Mouse (Mus musculus) embryonic facial prominence, embryonic 13.5 days (tissue): Measurements from ENCODE around the gene Asap2. TPM values are rescaled to one million over a fixed set of nuclear protein-coding genes. Genes with fewer than 3 reads are reported as not detected.

Experiments
- ATAC-seq: fragments of 200-750 bp; cut with Nextera tagmentation; 2 replicates; pipeline ENCODE4 v1.8.0; 2017; ENCODE audit warnings: low read depth; ENCODE audit not compliant: insufficient number of reproducible peaks, insufficient read depth, low FRiP score, low TSS enrichment
- H3K27ac ChIP-seq: fragments of 300-500 bp; sonication (generic); 2 replicates; pipeline ENCODE4 v1.5.1; 2015; ENCODE audit warnings: moderate library complexity, mild to moderate bottlenecking, inconsistent platforms
- H3K27me3 ChIP-seq: fragments of 300-500 bp; sonication (generic); 2 replicates; pipeline ENCODE4 v1.6.1; 2015; ENCODE audit warnings: mild to moderate bottlenecking, inconsistent platforms
- H3K36me3 ChIP-seq: fragments of 300-500 bp; sonication (generic); 2 replicates; pipeline ENCODE4 v1.6.1; 2015; ENCODE audit warnings: mild to moderate bottlenecking, inconsistent platforms
- H3K4me1 ChIP-seq: fragments of 300-500 bp; sonication (generic); 2 replicates; pipeline ENCODE4 v1.6.1; 2015; ENCODE audit warnings: inconsistent platforms
- H3K4me2 ChIP-seq: fragments of 300-500 bp; sonication (generic); 2 replicates; pipeline ENCODE4 v1.6.1; 2015; ENCODE audit warnings: moderate library complexity, mild to moderate bottlenecking, inconsistent platforms
- H3K4me3 ChIP-seq: fragments of 300-500 bp; sonication (generic); 2 replicates; pipeline ENCODE4 v1.5.1; 2015; ENCODE audit warnings: mild to moderate bottlenecking, inconsistent platforms
- H3K9ac ChIP-seq: fragments of 300-500 bp; sonication (generic); 2 replicates; pipeline ENCODE4 v1.6.1; 2015; ENCODE audit warnings: mild to moderate bottlenecking, inconsistent platforms
- H3K9me3 ChIP-seq: fragments of 300-500 bp; sonication (generic); 2 replicates; pipeline ENCODE4 v1.6.1; 2016; ENCODE audit warnings: inconsistent platforms
- WGBS: fragments of 180-500 bp; shearing (Covaris S2); methylation state at CpG from one replicate; pipeline ENCODE4 v1.1.7; 2015; ENCODE audit warnings: mixed read lengths; 5-methylcytosine and 5-hydroxymethylcytosine counted together
- polyA plus RNA-seq: library from polyadenylated mRNA; unstranded; fragments of >200 nt; fragmentation: Nextera tagmentation; extraction: Ambion mirVana; gene quantifications from 2 replicates; pipeline ENCODE4 v1.2.1, GENCODE M21; 2015

The Asap2 gene
- polyA plus RNA-seq, 1 experiment from 2014 or later = 10.8 TPM

DNA sequence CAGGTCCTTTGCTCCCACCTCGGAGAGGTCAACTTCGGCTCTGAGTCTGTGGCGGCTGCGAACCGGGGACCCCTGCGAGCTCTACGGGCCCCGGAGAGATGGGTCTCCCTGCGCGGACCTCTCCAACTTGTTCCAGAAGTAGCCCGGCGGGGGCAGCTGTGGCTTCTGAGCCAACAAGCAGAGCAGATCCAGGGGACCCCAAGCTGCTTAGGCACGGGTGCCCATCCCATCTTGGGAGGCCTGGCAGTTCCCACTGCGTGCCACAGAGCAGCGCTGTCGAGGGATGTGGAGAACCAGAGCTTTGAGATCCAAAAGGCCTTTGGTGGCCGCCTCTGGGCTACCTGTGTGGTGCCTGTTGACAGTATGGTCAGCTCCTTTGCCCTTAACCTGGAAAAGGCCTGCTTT, 122.2 kb downstream of the Asap2 start:
- Histone ChIP-seq H3K27me3 (no peaks in the 10 kb centered on the region), H3K9ac (peak overlapping the region; percentile 87), H3K4me3 (peak overlapping the region; percentile 77), H3K9me3 (no peaks in the 10 kb centered on the region), H3K36me3 (no peaks in the 10 kb centered on the region), H3K27ac (peak overlapping the region; percentile 83), H3K4me2 (peak overlapping the region; percentile 78), H3K4me1 (no peaks in the 10 kb centered on the region)
- ATAC-seq = 0 out of 2 replicates have a peak, but pooled peaks have one; percentile 71
- WGBS = under 1% methylated on average over 17 of the region's 17 CpGs

DNA sequence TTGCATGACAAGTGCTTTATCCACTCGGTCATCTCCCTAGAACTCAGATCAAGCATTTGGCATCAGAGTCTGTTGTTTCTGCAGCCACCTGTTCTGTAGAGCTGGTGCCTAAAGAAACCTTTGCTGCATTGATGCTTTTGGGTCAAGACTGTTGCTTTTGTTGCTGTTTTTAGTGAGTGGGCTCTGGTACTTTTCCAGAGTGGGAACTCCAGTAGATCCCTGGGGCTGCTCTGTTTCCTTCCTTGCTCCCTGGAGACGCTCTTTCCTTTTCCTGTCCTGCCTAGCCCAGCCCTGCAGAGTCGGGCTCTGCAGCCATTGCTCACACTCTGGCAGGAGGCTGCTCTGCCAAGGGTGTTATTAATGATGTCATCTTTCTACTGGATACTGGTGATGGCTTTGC, 129.2 kb downstream of the Asap2 start:
- Histone ChIP-seq H3K4me3 (no peak overlapping the region), H3K36me3 (no peaks in the 10 kb centered on the region), H3K9ac (no peak overlapping the region), H3K4me2 (no peak overlapping the region), H3K27me3 (no peaks in the 10 kb centered on the region), H3K9me3 (no peaks in the 10 kb centered on the region), H3K4me1 (peaks cover 7% of the 10 kb centered on the region), H3K27ac (no peak overlapping the region)
- ATAC-seq = no peak
- 61% methylated on average over 3 of the region's 3 CpGs for WGBS

DNA sequence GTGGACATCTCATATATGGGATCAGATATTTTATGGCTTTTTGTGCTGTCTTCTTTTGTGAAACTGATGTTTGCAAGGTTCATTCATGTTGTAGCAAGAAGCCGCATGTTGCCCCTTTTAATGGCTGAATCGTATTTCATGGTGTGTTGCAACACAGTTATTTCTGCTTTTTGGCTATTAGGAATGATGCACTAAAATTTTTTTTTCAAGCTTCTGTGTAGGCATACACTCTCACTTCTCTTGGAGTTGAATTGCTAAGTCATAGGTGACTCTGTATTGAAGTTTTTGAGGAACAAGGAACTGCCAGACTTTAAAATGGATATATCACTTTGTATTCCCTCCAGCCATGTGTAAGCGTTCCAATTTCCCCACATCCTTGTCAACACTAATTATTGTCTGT, 132.6 kb downstream of the Asap2 start:
- Histone ChIP-seq H3K9me3 (no peaks in the 10 kb centered on the region), H3K36me3 (no peaks in the 10 kb centered on the region), H3K27ac (no peak overlapping the region), H3K4me3 (no peak overlapping the region), H3K27me3 (no peaks in the 10 kb centered on the region), H3K4me2 (no peak overlapping the region), H3K4me1 (peaks cover 29% of the 10 kb centered on the region), H3K9ac (no peak overlapping the region)
- ATAC-seq = no peak
- WGBS = 57% methylated on average over 3 of the region's 3 CpGs

DNA sequence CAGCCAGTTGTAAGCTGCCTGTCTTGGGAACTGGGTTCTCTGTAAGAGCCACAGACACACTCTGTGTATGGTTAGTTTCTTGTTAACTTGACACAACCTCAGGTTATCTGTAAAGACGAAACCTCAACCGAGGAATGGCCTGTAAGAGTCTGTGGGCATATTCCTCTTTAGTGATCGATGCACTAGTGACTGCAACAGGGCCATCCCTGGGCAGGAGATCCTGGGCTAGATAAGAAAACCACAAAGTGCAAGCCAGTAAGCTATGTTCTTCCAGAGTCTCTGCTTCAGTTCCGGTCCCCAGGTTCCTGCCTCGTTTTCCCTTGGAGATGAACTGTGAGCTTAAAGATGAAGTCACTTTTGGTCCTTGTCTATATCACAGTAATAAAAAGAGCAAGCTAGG, 133.4 kb downstream of the Asap2 start:
- H3K4me1 ChIP-seq = peaks cover 29% of the 10 kb centered on the region
- no peak overlapping the region for H3K27ac ChIP-seq
- no peaks in the 10 kb centered on the region for H3K36me3 ChIP-seq
- H3K9me3 ChIP-seq = no peaks in the 10 kb centered on the region
- no peak overlapping the region for H3K4me2 ChIP-seq
- H3K9ac ChIP-seq = no peak overlapping the region
- no peak for ATAC-seq
- no peak overlapping the region for H3K4me3 ChIP-seq
- 69% methylated on average over 5 of the region's 5 CpGs for WGBS
- no peaks in the 10 kb centered on the region for H3K27me3 ChIP-seq

DNA sequence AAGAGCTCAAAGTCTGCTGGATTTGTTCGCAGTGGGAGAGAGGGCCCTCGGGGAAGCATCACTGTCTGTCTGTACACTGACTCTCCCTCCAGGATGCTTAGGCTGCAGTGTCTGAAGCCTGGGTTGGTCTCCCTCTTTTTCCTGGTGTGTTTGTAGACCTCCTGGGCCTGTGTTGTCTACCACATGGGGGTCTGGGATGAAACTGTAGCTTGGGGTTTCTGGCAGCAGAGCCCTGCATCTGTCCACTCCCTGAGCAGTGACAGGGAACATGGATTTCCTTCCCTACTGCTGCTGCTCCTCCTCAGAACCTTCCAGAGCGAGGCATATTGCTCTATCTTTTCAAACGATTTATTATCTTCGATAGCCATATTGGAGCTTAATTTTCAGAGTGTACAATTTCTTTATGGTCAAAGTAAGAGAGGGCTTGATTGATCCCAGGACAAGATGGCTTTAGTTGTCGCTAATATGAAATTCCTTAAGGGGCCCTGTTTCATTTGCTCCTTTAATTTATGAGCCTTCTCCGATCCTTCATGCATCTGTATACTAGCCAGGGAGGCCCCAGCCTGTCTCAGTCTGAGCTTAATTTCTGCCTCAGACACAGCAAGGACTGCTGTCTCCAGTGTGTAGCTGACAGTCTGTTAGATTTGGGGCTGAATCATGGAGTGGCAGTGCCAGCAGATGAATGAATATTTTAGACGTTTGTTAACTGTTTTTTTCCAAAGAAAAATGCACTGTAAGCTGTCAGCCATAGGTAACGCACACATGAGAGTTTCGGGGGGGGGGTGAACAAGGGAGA, 135.6 kb downstream of the Asap2 start:
- Histone ChIP-seq H3K4me3 (no peak overlapping the region), H3K36me3 (no peaks in the 10 kb centered on the region), H3K4me1 (peaks cover 31% of the 10 kb centered on the region), H3K27me3 (no peaks in the 10 kb centered on the region), H3K9ac (peak overlapping the region; percentile 36; the same call in 1 of the 2 replicates), H3K4me2 (no peak overlapping the region), H3K9me3 (no peaks in the 10 kb centered on the region), H3K27ac (peak overlapping the region; percentile 28; the same call in 1 of the 2 replicates)
- ATAC-seq = no peak
- 45% methylated on average over 10 of the region's 10 CpGs for WGBS

DNA sequence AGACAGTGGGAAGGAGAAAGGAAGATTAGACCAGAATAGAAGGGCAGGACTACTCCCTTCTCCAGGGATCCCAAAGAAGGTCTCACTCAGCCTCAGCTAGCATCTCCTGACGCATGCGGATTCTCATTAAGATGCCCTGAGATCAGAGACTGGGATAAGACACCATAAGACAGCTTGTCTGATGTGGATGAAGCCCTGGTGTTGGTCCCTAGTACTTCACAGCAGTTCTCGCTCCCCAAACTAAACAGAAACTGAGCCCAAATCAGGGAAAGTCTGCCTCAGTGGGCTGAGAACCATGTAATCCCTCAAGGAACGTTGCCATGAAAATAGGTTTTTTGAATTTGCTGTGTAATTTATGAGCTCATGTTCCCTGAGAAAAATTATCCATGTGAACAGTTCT, 136.3 kb downstream of the Asap2 start:
- Histone ChIP-seq H3K4me3 (no peak overlapping the region), H3K4me2 (no peak overlapping the region), H3K9ac (no peak overlapping the region), H3K9me3 (no peaks in the 10 kb centered on the region), H3K27me3 (no peaks in the 10 kb centered on the region), H3K27ac (no peak overlapping the region), H3K36me3 (no peaks in the 10 kb centered on the region), H3K4me1 (peaks cover 33% of the 10 kb centered on the region)
- WGBS = 67% methylated on average over 4 of the region's 4 CpGs
- ATAC-seq = no peak

DNA sequence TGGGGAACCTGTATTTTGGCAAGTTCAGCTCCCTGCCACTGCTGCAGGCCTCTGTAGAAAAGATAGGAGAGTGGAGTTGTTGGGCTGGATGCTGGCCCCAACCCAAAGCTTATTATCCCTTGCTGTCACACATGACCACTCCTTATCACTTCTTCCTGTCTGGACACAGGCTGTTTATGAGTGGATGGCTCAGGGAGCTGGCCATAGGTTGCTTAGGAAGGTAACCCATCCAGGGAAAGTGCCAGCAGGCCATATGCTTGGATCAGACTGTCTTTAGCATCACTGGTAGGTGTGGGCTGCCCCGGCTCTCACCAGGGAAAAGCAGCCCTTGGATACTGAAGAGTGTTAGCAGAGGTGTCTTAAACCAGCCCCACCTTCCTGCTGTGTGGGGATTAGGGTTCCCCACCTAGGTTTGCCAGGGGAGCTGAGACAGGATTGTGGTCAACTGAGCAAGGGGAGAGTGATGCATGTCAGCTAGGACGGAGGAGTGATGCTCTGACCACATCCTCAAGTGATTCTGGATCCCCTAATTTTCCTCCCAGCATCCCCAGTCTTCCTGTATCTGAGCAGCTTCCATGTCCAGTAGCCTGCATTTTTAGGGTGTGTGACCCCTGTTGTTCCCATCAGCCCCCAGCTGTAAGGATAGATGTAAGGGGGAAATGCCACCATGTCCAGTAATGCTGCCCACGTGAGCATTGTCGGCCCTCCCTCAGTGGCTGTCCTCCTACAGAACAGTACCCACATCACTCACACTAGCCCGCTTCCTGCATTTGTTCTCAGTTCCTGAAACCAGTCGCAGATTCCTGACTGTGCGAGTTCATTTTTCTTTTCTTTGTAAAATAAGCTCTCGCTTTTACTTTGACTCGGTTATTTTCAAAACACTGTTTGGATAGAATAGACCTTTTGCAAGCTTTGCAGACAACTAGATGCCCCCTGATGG, 138.9 kb downstream of the Asap2 start:
- Histone ChIP-seq H3K4me3 (no peak overlapping the region), H3K9ac (no peak overlapping the region), H3K36me3 (0 out of 2 replicates have a peak, but pooled peaks cover 3% of the 10 kb centered on the region), H3K27ac (no peak overlapping the region), H3K9me3 (no peaks in the 10 kb centered on the region), H3K27me3 (no peaks in the 10 kb centered on the region), H3K4me1 (peaks cover 49% of the 10 kb centered on the region), H3K4me2 (no peak overlapping the region)
- ATAC-seq = no peak
- WGBS = 81% methylated on average over 9 of the region's 9 CpGs

DNA sequence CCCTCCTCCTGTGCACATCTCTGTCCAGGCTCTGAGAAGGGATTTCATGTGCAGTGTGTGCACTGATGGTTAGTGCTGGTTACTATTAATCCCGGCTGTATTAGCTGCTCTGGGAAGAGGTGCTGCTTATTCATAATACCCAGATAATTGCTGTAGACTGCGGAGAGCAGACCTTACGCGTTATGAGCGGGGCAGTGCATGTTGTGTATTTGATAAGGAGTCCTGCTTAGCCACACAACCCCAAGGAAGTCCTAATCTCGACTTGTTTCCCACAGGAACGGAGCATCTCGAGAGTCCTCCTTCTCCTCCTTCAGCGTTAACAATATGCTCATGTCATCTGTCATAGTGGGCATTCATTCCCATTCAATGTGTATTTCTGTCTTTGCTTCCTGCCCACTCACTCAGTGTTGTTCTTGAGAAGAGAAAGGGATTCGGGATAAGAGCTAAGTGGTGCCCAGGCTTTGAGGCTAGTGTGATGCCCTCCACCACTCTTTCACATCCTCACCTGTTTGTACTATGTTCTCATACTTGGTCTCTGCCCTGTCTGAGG, 140.1 kb downstream of the Asap2 start:
- no peak overlapping the region for H3K9ac ChIP-seq
- no peak for ATAC-seq
- H3K4me3 ChIP-seq = no peak overlapping the region
- peaks cover 55% of the 10 kb centered on the region for H3K4me1 ChIP-seq
- WGBS = 81% methylated on average over 10 of the region's 10 CpGs
- no peaks in the 10 kb centered on the region for H3K27me3 ChIP-seq
- no peaks in the 10 kb centered on the region for H3K9me3 ChIP-seq
- no peak overlapping the region for H3K4me2 ChIP-seq
- no peak overlapping the region for H3K27ac ChIP-seq
- 0 out of 2 replicates have a peak, but pooled peaks cover 3% of the 10 kb centered on the region for H3K36me3 ChIP-seq

DNA sequence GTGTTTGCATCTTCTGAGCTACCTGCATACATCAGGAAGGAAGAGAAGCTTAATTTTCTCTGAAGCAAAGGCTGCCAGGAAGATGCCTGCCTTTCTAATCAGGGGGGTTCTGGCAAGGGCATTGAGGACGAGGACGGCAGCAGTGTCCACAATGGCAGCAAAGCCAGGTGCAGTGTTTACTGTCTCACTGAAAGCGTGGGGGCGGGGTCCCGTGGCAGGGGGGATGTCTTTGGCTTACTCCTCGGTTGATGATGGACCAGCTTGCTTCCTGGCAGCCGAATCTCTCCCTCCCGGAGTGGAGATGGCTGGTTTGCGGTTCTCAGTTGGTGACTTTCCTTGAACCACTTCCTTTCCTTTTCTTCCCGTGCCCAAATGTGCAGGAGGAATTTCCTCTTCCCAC, 142.3 kb downstream of the Asap2 start:
- Histone ChIP-seq H3K4me1 (peaks cover 54% of the 10 kb centered on the region), H3K27me3 (no peaks in the 10 kb centered on the region), H3K4me3 (no peak overlapping the region), H3K36me3 (0 out of 2 replicates have a peak, but pooled peaks cover 3% of the 10 kb centered on the region), H3K9me3 (no peaks in the 10 kb centered on the region), H3K27ac (no peak overlapping the region), H3K9ac (no peak overlapping the region), H3K4me2 (no peak overlapping the region)
- 34% methylated on average over 10 of the region's 10 CpGs for WGBS
- ATAC-seq = no peak

DNA sequence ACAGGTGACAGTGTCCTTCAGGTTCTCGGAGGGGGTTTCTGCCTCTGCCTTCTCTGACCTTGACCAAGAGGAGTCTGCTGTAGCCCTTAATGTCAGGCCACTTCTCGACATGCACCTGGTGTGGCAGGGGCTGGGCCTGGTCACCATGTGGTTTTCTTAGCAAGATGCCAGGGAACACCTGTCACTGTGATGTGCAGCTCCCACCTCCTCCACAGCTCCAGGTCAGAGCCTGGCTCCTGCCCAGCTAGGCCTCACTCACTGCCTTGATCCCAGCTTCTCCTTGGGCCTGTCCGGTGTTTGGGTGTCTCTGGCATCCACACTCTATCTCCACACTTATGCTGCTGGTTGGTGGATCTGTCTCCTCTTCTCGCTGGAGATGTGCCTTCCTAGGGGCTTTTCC, 142.8 kb downstream of the Asap2 start:
- 70% methylated on average over 4 of the region's 4 CpGs for WGBS
- Histone ChIP-seq H3K36me3 (0 out of 2 replicates have a peak, but pooled peaks cover 3% of the 10 kb centered on the region), H3K9me3 (no peaks in the 10 kb centered on the region), H3K27me3 (no peaks in the 10 kb centered on the region), H3K4me1 (peaks cover 54% of the 10 kb centered on the region), H3K4me3 (no peak overlapping the region), H3K9ac (no peak overlapping the region), H3K27ac (no peak overlapping the region), H3K4me2 (no peak overlapping the region)
- no peak for ATAC-seq

DNA sequence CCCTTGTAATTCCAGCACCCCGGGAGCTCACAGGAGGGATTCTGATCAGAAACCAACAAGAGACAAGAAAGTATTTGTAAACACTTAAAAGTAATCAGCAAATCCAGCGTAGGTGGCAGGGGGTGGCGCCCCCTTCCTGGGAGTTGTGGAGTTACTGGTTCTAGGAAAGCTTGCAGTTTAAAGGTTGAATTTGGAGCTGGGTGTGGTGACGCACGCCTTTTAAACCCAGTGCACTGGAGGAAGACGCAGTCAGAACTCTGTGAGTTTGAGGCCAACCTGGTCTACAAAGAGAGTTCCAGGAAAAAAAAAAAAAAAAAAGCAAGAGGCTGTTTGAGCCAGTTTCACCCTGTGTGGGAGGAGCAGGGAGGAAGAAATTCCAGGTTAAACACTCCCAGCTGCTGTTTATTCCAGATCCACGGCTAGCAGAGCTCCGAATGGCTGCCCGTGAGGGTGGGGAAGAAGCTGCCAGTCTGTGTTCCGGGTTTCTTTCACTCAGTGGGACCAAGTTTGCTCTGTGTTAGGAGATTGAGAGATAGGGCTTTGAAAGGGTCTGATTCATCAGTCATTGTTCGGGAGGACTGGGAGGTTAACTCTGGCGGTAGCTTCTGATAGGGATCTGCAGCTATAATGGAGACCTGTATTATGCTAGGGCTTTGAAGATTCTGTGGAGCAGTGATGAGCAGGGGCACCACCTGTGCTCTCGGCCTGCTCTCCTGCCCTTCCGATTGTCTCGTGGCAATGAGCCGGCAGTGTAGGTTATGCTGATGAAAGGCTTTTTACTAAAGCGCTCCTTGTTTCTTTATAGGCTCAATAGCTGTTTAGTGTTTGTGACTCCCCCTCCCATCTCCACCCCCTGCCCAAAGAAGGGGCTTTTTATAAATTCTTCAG, 144.0 kb downstream of the Asap2 start:
- H3K4me2 ChIP-seq = peak overlapping the region; percentile 35

More for the DNA sequence above, 144.0 kb downstream of the Asap2 start:
- H3K36me3 ChIP-seq = 0 out of 2 replicates have a peak, but pooled peaks cover 3% of the 10 kb centered on the region
- WGBS = 38% methylated on average over 17 of the region's 17 CpGs
- no peak overlapping the region for H3K4me3 ChIP-seq
- peak overlapping the region; percentile 44 for H3K27ac ChIP-seq
- H3K4me1 ChIP-seq = peaks cover 65% of the 10 kb centered on the region
- no peaks in the 10 kb centered on the region for H3K9me3 ChIP-seq
- ATAC-seq = no peak
- no peak overlapping the region for H3K9ac ChIP-seq
- no peaks in the 10 kb centered on the region for H3K27me3 ChIP-seq
